In genomic region chr1:172391807-172392581, GRCm38 (mm10) we compare ENCODE assay signal across 9 mouse cellular contexts. TPM values are rescaled to one million over a fixed set of nuclear protein-coding genes. Genes with fewer than 3 reads are reported as not detected.
DNase-seq lines count a peak whose midpoint lies in the region; ATAC-seq lines count a peak whose summit lies in the region.
"Had no signal": no experiment of that assay in that cellular context is flagged by ENCODE, and none has a peak within 500 bp of the region (broad histone marks: within the 10 kb centered on the region; RNA-seq: fewer than 3 reads in every experiment).

No protein-coding gene starts in this region.

- H3K27me3 ChIP-seq in heart, embryonic 14.5 days (ENCODE audit: control insufficient read depth, insufficient read depth, low read length) = 0 out of 2 replicates have a peak, but pooled peaks cover 4% of the 10 kb centered on the region

- H3K4me3 ChIP-seq in heart, embryonic 14.5 days (ENCODE audit: control insufficient read depth in 1 of 2, insufficient read depth in 1 of 2, low read depth in 1 of 2, low read length in 2 of 2) = peak overlapping the region; percentile 7 to 17

- H3K36me3 ChIP-seq in heart, embryonic 14.5 days (ENCODE audit: control insufficient read depth, insufficient read depth, low read length) = no peaks in the 10 kb centered on the region
- H3K36me3 ChIP-seq: G1E had no signal

- H3K27ac ChIP-seq in heart, embryonic 14.5 days (replicated peaks in 1 of 2; ENCODE audit: control insufficient read depth in 1 of 2, insufficient read depth in 1 of 2, low read depth in 2 of 2, low read length in 2 of 2) = no peak overlapping the region

- no peaks in the 10 kb centered on the region for H3K9me3 ChIP-seq in heart, embryonic 14.5 days (ENCODE audit: control insufficient read depth, low read length)
- H3K9me3 ChIP-seq: G1E had no signal

- ATAC-seq in heart, embryonic 14.5 days (ENCODE audit: insufficient number of reproducible peaks, insufficient read depth, low FRiP score, low read depth) = no peak
- peak; percentile 60; the same call in 1 of the 2 replicates for ATAC-seq in megakaryocyte-erythroid progenitor cell, adult 5-6 weeks (replicated peaks; ENCODE audit: low FRiP score, low TSS enrichment, poor library complexity, severe bottlenecking)
- no peak for ATAC-seq in monocyte, adult 5-6 weeks (replicated peaks; ENCODE audit: insufficient number of reproducible peaks, low FRiP score, low TSS enrichment, poor library complexity, severe bottlenecking)

- intact Hi-C loops in heart, postnatal 36 days (cut with DNase I) = no loop called here

- no peak for DNase-seq in heart, postnatal 36 days
- peak; percentile 58 for DNase-seq in adrenal gland, postnatal 25 days
- DNase-seq in forelimb bud, embryonic 11.5 days (ENCODE audit: low read depth, low spot score) = peak; percentile 29
- DNase-seq in ovary, postnatal 10 days (ENCODE audit: low spot score) = no peak
- DNase-seq in left cerebral cortex, adult 9 months (ENCODE audit: low spot score in 2 of 2) = no peak

- peak overlapping the region; percentile 61; the same call in 1 of the 2 replicates for H3K9ac ChIP-seq in heart, embryonic 14.5 days (ENCODE audit: low read length)

- H3K4me1 ChIP-seq in heart, embryonic 14.5 days (ENCODE audit: control insufficient read depth in 2 of 2, insufficient read depth in 2 of 2, low read length in 2 of 2) = peaks cover 0 to 8% of the 10 kb centered on the region in 2 experiments; a peak in 2 of 4 replicates

- H3K4me2 ChIP-seq in heart, embryonic 14.5 days (ENCODE audit: low read length) = peak overlapping the region; percentile 61

- WGBS in heart, embryonic 14.5 days = 15% methylated on average over 20 of the region's 20 CpGs

RNA-seq across cellular contexts. Expression of gene Pigm, which starts 15.6 kb away (rescaled TPM):
- polyA plus RNA-seq in heart, embryonic 14.5 days (2014; fragmentation: Nextera tagmentation; extraction: Ambion mirVana) = 5.6 and 6.3 TPM in 2 replicates
- 1 to 10 TPM; 4.4 to 4.8 TPM for total RNA-seq in heart, postnatal 36 days (2021)
- total RNA-seq in adrenal gland, postnatal 25 days (2021) = 11.8 and 13.1 TPM in 2 replicates
- total RNA-seq in megakaryocyte-erythroid progenitor cell, adult 5-6 weeks (2014; fragmentation: Nextera tagmentation) = 12.9 and 18.2 TPM in 2 replicates
- total RNA-seq in megakaryocyte-erythroid progenitor cell, adult 5-6 weeks (2017) = 16.4 and 16.8 TPM in 2 replicates
- 17.5 to 26.9 TPM (median 23.7 TPM) in 3 replicates for total RNA-seq in monocyte, adult 5-6 weeks (2017)

RNA-seq across cellular contexts. Expression of gene Kcnj10, which starts 51.0 kb away (rescaled TPM):
- not detected in 2 replicates for polyA plus RNA-seq in heart, embryonic 14.5 days (2014; fragmentation: Nextera tagmentation; extraction: Ambion mirVana)
- under 1 TPM; 0.05 to 0.11 TPM for total RNA-seq in heart, postnatal 36 days (2021)
- total RNA-seq in adrenal gland, postnatal 25 days (2021) = 0.39 and 0.48 TPM in 2 replicates
- total RNA-seq in megakaryocyte-erythroid progenitor cell, adult 5-6 weeks (2014; fragmentation: Nextera tagmentation) = not detected in 2 replicates
- total RNA-seq in megakaryocyte-erythroid progenitor cell, adult 5-6 weeks (2017) = 0.15 and 0.75 TPM in 2 replicates
- not detected in 3 replicates for total RNA-seq in monocyte, adult 5-6 weeks (2017)
- polyA plus RNA-seq: G1E had no signal

Comparison
In these comparisons a context has a peak if more than half of its experiments do, and no peak if none do; other contexts are left out.
1. DNase-seq: peak in adrenal gland, postnatal 25 days (single experiment) and forelimb bud, embryonic 11.5 days (single experiment); none in heart, postnatal 36 days (0 of 2), ovary, postnatal 10 days (single experiment) and left cerebral cortex, adult 9 months (0 of 2).